Mouse (Mus musculus): ENCODE measurements around the gene Gemin6. TPM values are rescaled to one million over a fixed set of nuclear protein-coding genes. Genes with fewer than 3 reads are reported as not detected.

Gene Gemin6
- polyA plus RNA-seq (2015; fragmentation: Illumina TruSeq; extraction: RNeasy Lipid Tissue Mini Kit (QIAGEN cat#74804); ENCODE audit: insufficient read depth, low replicate concordance), result 16.7 TPM

GRCm38 (mm10) chr17:80224326-80225116 lies at the start of gene Gemin6:
Gemin6 (plus strand) TSS chr17:80224441.

GRCm38 (mm10) chr17:80206671-80207581 lies 17.3 kb upstream of the Gemin6 start, which contains the start of the genes Srsf7 and Ttc39d:
Srsf7 (minus strand) TSS chr17:80207307.
Ttc39d (plus strand) TSS chr17:80207460.

Other genes with a start within 250 kb of the Gemin6 start
- gene Hnrnpll, start 162.1 kb upstream of the Gemin6 start, polyA plus RNA-seq (2015; fragmentation: Illumina TruSeq; extraction: RNeasy Lipid Tissue Mini Kit (QIAGEN cat#74804); ENCODE audit: insufficient read depth, low replicate concordance), result 36.1 TPM
- gene Galm, start 97.0 kb upstream of the Gemin6 start, polyA plus RNA-seq (2015; fragmentation: Illumina TruSeq; extraction: RNeasy Lipid Tissue Mini Kit (QIAGEN cat#74804); ENCODE audit: insufficient read depth, low replicate concordance), result 8.8 TPM
- 435 TPM for gene Srsf7, start 17.1 kb upstream of the Gemin6 start, polyA plus RNA-seq (2015; fragmentation: Illumina TruSeq; extraction: RNeasy Lipid Tissue Mini Kit (QIAGEN cat#74804); ENCODE audit: insufficient read depth, low replicate concordance)
- gene Ttc39d, start 17.0 kb upstream of the Gemin6 start, polyA plus RNA-seq (2015; fragmentation: Illumina TruSeq; extraction: RNeasy Lipid Tissue Mini Kit (QIAGEN cat#74804); ENCODE audit: insufficient read depth, low replicate concordance), result not detected
- gene Morn2, start 65.8 kb downstream of the Gemin6 start, polyA plus RNA-seq (2015; fragmentation: Illumina TruSeq; extraction: RNeasy Lipid Tissue Mini Kit (QIAGEN cat#74804); ENCODE audit: insufficient read depth, low replicate concordance), result 3.3 TPM
- 44.0 TPM for gene Dhx57, start 66.0 kb downstream of the Gemin6 start, polyA plus RNA-seq (2015; fragmentation: Illumina TruSeq; extraction: RNeasy Lipid Tissue Mini Kit (QIAGEN cat#74804); ENCODE audit: insufficient read depth, low replicate concordance)
- gene Arhgef33, start 83.0 kb downstream of the Gemin6 start, polyA plus RNA-seq (2015; fragmentation: Illumina TruSeq; extraction: RNeasy Lipid Tissue Mini Kit (QIAGEN cat#74804); ENCODE audit: insufficient read depth, low replicate concordance), result 0.41 TPM
- not detected for gene Gm10190, start 149.1 kb downstream of the Gemin6 start, polyA plus RNA-seq (2015; fragmentation: Illumina TruSeq; extraction: RNeasy Lipid Tissue Mini Kit (QIAGEN cat#74804); ENCODE audit: insufficient read depth, low replicate concordance)